Mouse (Mus musculus) heart, adult 11 months (tissue): ENCODE measurements around the gene Mgst2.

ENCODE experiments used
- DNase-seq: peaks from one replicate; pipeline ENCODE4 v3.0.0; 2022

Mgst2 gene

GRCm38 (mm10) chr3:51660060-51660459 is at the start of gene Mgst2:
Gene Mgst2, plus strand, starts transcription at chr3:51660360.
- DNase-seq, result no peak

- DNase-seq, result peak; percentile 98
Measured at GRCm38 (mm10) chr3:51611972-51612371, 48.2 kb upstream of the Mgst2 start.

GRCm38 (mm10) chr3:51612398-51613356 is 47.5 kb upstream of the Mgst2 start:
- no peak for DNase-seq

- peak; percentile 72 for DNase-seq
Measured at GRCm38 (mm10) chr3:51614278-51614677, 45.9 kb upstream of the Mgst2 start.

- DNase-seq, result peak; percentile 61
Measured at GRCm38 (mm10) chr3:51623956-51624355, 36.2 kb upstream of the Mgst2 start.

- DNase-seq, result peak; percentile 16
Measured at GRCm38 (mm10) chr3:51627741-51628140, 32.4 kb upstream of the Mgst2 start.

- no peak for DNase-seq
Measured at GRCm38 (mm10) chr3:51628977-51629376, 31.2 kb upstream of the Mgst2 start.

GRCm38 (mm10) chr3:51630746-51631145 is 29.4 kb upstream of the Mgst2 start:
- peak; percentile 52 for DNase-seq

- peak; percentile 19 for DNase-seq
Measured at GRCm38 (mm10) chr3:51631971-51632370, 28.2 kb upstream of the Mgst2 start.

- peak; percentile 97 for DNase-seq
Measured at GRCm38 (mm10) chr3:51634451-51634850, 25.7 kb upstream of the Mgst2 start.

GRCm38 (mm10) chr3:51635960-51636359 is 24.2 kb upstream of the Mgst2 start:
- no peak for DNase-seq

GRCm38 (mm10) chr3:51636700-51637099 is 23.5 kb upstream of the Mgst2 start:
- peak; percentile 92 for DNase-seq

- no peak for DNase-seq
Measured at GRCm38 (mm10) chr3:51637326-51637725, 22.8 kb upstream of the Mgst2 start.

- DNase-seq, result no peak
Measured at GRCm38 (mm10) chr3:51638260-51638659, 21.9 kb upstream of the Mgst2 start.

- no peak for DNase-seq
Measured at GRCm38 (mm10) chr3:51645484-51645883, 14.7 kb upstream of the Mgst2 start.

GRCm38 (mm10) chr3:51646301-51646700 is 13.9 kb upstream of the Mgst2 start:
- no peak for DNase-seq

- no peak for DNase-seq
Measured at GRCm38 (mm10) chr3:51647356-51647755, 12.8 kb upstream of the Mgst2 start.

GRCm38 (mm10) chr3:51648037-51648664 is 12.0 kb upstream of the Mgst2 start:
- DNase-seq, result peak; percentile 96

GRCm38 (mm10) chr3:51649426-51649825 is 10.7 kb upstream of the Mgst2 start:
- peak; percentile 92 for DNase-seq

GRCm38 (mm10) chr3:51649986-51650385 is 10.2 kb upstream of the Mgst2 start:
- no peak for DNase-seq

GRCm38 (mm10) chr3:51651149-51651548 is 9.0 kb upstream of the Mgst2 start:
- DNase-seq, result peak; percentile 45

GRCm38 (mm10) chr3:51652292-51652691 is 7.9 kb upstream of the Mgst2 start:
- peak; percentile 96 for DNase-seq

GRCm38 (mm10) chr3:51652701-51653100 is 7.5 kb upstream of the Mgst2 start:
- DNase-seq, result peak; percentile 98
